Mouse (Mus musculus) adrenal gland, adult 10 weeks (tissue): ENCODE measurements around the gene Gpr141. TPM values are rescaled to one million over a fixed set of nuclear protein-coding genes. Genes with fewer than 3 reads are reported as not detected.

Experiments used
- polyA plus RNA-seq: library from polyadenylated mRNA; stranded (reverse); fragments of 350-450 nt; fragmentation: Illumina TruSeq; extraction: RNeasy Lipid Tissue Mini Kit (QIAGEN cat#74804); gene quantifications from one replicate; pipeline ENCODE4 v1.2.3, GENCODE M21; 2014; ENCODE audit warnings: low read depth, low replicate concordance

Gpr141 gene
- polyA plus RNA-seq, result 3.3 TPM

DNA sequence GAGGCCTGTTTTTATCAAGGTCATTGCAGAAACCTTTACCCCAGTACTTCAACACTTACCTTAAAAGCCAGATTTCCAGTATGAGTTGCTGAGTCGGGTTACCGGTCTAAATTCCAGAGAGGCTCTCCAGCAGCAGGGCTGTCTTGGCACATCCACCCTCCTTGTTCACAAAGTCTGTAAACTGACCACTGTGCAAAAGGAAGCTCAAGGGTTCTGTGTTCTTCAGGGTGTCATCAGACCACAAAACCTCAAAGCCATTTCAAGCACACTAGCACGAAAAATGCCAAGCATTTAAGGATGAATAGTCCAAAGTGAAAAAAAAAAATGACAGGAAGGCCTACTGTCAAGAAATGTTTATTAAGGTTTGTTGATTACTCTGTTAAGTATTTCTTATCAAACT is at the start of gene Gpr141:
Gene Gpr141, minus strand, starts transcription at position 187 of the 400 bp plus-strand sequence.

Other genes with a start within 250 kb of the Gpr141 start
- 32.6 TPM for gene Epdr1, start 204.3 kb downstream of the Gpr141 start, polyA plus RNA-seq
- gene Sfrp4, start 201.2 kb downstream of the Gpr141 start, polyA plus RNA-seq, result 4.7 TPM
- gene Nme8, start 126.5 kb downstream of the Gpr141 start, polyA plus RNA-seq, result not detected